12 mouse cellular contexts compared by ENCODE assay signal in the genomic region with DNA sequence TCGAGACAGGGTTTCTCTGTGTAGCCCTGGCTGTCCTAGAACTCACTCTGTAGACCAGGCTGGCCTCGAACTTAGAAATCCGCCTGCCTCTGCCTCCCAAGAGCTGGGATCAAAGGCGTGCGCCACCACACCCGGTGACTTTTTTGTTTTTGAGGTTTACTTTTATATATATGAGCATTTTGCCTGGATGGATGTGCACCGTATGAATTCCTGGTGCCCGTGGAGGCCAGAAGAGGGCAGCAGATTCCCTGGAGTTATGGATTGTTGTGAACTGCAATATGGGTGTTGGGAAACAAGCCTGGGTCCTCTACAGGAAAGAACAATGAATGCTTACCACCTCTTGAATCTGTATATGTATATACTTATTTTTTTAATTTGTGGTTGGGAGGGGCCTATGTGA. TPM values are rescaled to one million over a fixed set of nuclear protein-coding genes. Genes with fewer than 3 reads are reported as not detected.
A peak's percentile ranks its signal among the peaks of the same experiment; 100 is the strongest.
DNase-seq lines count a peak whose midpoint lies in the region; ATAC-seq and TF ChIP-seq lines count a peak whose summit lies in the region.
"Had no signal": no experiment of that assay in that cellular context is flagged by ENCODE, and none has a peak within 500 bp of the region (broad histone marks: within the 10 kb centered on the region; RNA-seq: fewer than 3 reads in every experiment).

No protein-coding gene starts in this region.

- DNase-seq in heart, adult 11 months: peak; percentile 89
- DNase-seq in liver, embryonic 14.5 days (ENCODE audit: low read depth in 3 of 3, low spot score in 3 of 3): no peak
- no peak for DNase-seq in liver, embryonic 11.5 days (ENCODE audit: low spot score)
- no peak for DNase-seq in brain, embryonic 14.5 days (ENCODE audit: low read depth)
- DNase-seq in stomach, postnatal 0 days (ENCODE audit: low spot score): no peak
- DNase-seq in spleen, postnatal 14 days (ENCODE audit: low spot score in 2 of 2): no peak
- no peak for DNase-seq in urinary bladder, adult 18-20 months (ENCODE audit: low spot score in 2 of 2)

- peaks cover under 1% of the 10 kb centered on the region; the same call in 1 of the 2 replicates for H3K36me3 ChIP-seq in heart, embryonic 12.5 days
- H3K36me3 ChIP-seq in liver, embryonic 14.5 days (replicated peaks; ENCODE audit: control insufficient read depth, insufficient read depth, low read depth): no peaks in the 10 kb centered on the region
- H3K36me3 ChIP-seq in liver, embryonic 11.5 days (ENCODE audit: control insufficient read depth, insufficient read depth, low read length): no peaks in the 10 kb centered on the region
- H3K36me3 ChIP-seq in stomach, postnatal 0 days (ENCODE audit: control insufficient read depth, insufficient read depth, low read length): no peaks in the 10 kb centered on the region
- H3K36me3 ChIP-seq: forebrain, embryonic 15.5 days; hindbrain, embryonic 13.5 days had no signal

- TF ChIP-seq POLR2A in brain, embryonic 14.5 days (IDR thresholded peaks at IDR 0.05; ENCODE audit: borderline replicate concordance, extremely low read depth, insufficient read depth, insufficient read length, poor library complexity, severe bottlenecking): no peak

- H3K4me1 ChIP-seq in heart, embryonic 12.5 days (replicated peaks): peaks cover 52% of the 10 kb centered on the region
- H3K4me1 ChIP-seq in liver, embryonic 14.5 days (replicated peaks; ENCODE audit: control insufficient read depth in 2 of 2, insufficient read depth in 2 of 2, low read length in 1 of 2): peaks cover 17 to 25% of the 10 kb centered on the region in 2 experiments
- peaks cover 18% of the 10 kb centered on the region for H3K4me1 ChIP-seq in liver, embryonic 11.5 days (replicated peaks; ENCODE audit: control insufficient read depth, insufficient read depth, low read length)
- H3K4me1 ChIP-seq in stomach, postnatal 0 days (replicated peaks; ENCODE audit: control insufficient read depth, insufficient read depth): 0 out of 2 replicates have a peak, but pooled peaks cover 2% of the 10 kb centered on the region

- no peaks in the 10 kb centered on the region for H3K9me3 ChIP-seq in heart, embryonic 12.5 days (replicated peaks)
- no peaks in the 10 kb centered on the region for H3K9me3 ChIP-seq in liver, embryonic 14.5 days (ENCODE audit: control insufficient read depth, low read length)
- no peaks in the 10 kb centered on the region for H3K9me3 ChIP-seq in liver, embryonic 11.5 days (ENCODE audit: control insufficient read depth, low read length)
- H3K9me3 ChIP-seq in stomach, postnatal 0 days (ENCODE audit: control insufficient read depth, low read length): no peaks in the 10 kb centered on the region
- H3K9me3 ChIP-seq: embryonic facial prominence, embryonic 13.5 days; forebrain, embryonic 15.5 days; hindbrain, embryonic 13.5 days had no signal

- no peak for TF ChIP-seq EP300 in liver, embryonic 14.5 days (IDR thresholded peaks at IDR 0.05; ENCODE audit: low read depth)
- TF ChIP-seq EP300 in stomach, postnatal 0 days (optimal IDR thresholded peaks at IDR 0.05): no peak

- no peak for ATAC-seq in heart, embryonic 12.5 days (ENCODE audit: insufficient number of reproducible peaks, low FRiP score)
- no peak for ATAC-seq in liver, embryonic 14.5 days (ENCODE audit: insufficient read depth)
- no peak for ATAC-seq in liver, embryonic 11.5 days (replicated peaks; ENCODE audit: low FRiP score)
- no peak for ATAC-seq in stomach, postnatal 0 days (ENCODE audit: low FRiP score, low TSS enrichment)
- ATAC-seq: forebrain, embryonic 15.5 days had no signal

- H3K27me3 ChIP-seq in heart, embryonic 12.5 days (replicated peaks): no peaks in the 10 kb centered on the region
- peaks cover 2% of the 10 kb centered on the region; the same call in 1 of the 2 replicates for H3K27me3 ChIP-seq in liver, embryonic 14.5 days (ENCODE audit: control insufficient read depth, insufficient read depth, low read length)
- no peaks in the 10 kb centered on the region for H3K27me3 ChIP-seq in liver, embryonic 11.5 days (replicated peaks; ENCODE audit: control insufficient read depth, insufficient read depth, low read length)
- no peaks in the 10 kb centered on the region for H3K27me3 ChIP-seq in stomach, postnatal 0 days (ENCODE audit: control insufficient read depth, insufficient read depth, low read length)
- H3K27me3 ChIP-seq: embryonic facial prominence, embryonic 13.5 days; forebrain, embryonic 15.5 days; hindbrain, embryonic 13.5 days had no signal

- H3K4me3 ChIP-seq in heart, embryonic 12.5 days: no peak overlapping the region
- H3K4me3 ChIP-seq in liver, embryonic 14.5 days (ENCODE audit: insufficient read depth in 1 of 2, low read depth in 2 of 2, low read length in 2 of 2): no peak overlapping the region
- H3K4me3 ChIP-seq in liver, embryonic 11.5 days (ENCODE audit: low read depth, low read length): no peak overlapping the region
- H3K4me3 ChIP-seq in stomach, postnatal 0 days (ENCODE audit: low read depth, low read length): no peak overlapping the region
- H3K4me3 ChIP-seq: embryonic facial prominence, embryonic 13.5 days; forebrain, embryonic 15.5 days; hindbrain, embryonic 13.5 days had no signal

- 63% methylated on average over 8 of the region's 8 CpGs for WGBS in heart, embryonic 12.5 days
- 57% methylated on average over 8 of the region's 8 CpGs for WGBS in liver, embryonic 14.5 days (ENCODE audit: insufficient replicate concordance)
- WGBS in liver, embryonic 11.5 days: 65% methylated on average over 8 of the region's 8 CpGs
- WGBS in stomach, postnatal 0 days: 76% methylated on average over 8 of the region's 8 CpGs

- no peak overlapping the region for H3K9ac ChIP-seq in heart, embryonic 12.5 days
- no peak overlapping the region for H3K9ac ChIP-seq in liver, embryonic 14.5 days (replicated peaks)
- H3K9ac ChIP-seq in liver, embryonic 11.5 days (ENCODE audit: low read depth, low read length): no peak overlapping the region
- H3K9ac ChIP-seq in stomach, postnatal 0 days (ENCODE audit: low read length): no peak overlapping the region
- H3K9ac ChIP-seq: embryonic facial prominence, embryonic 13.5 days; forebrain, embryonic 15.5 days; hindbrain, embryonic 13.5 days had no signal

- TF ChIP-seq CTCF in liver, embryonic 14.5 days (IDR thresholded peaks at IDR 0.05; ENCODE audit: low read depth): peak; percentile 50
- peak; percentile 34; the same call in 1 of the 2 replicates for TF ChIP-seq CTCF in brain, embryonic 14.5 days (IDR thresholded peaks at IDR 0.05; ENCODE audit: borderline replicate concordance, extremely low read depth, insufficient read depth, insufficient read length)
- TF ChIP-seq CTCF in stomach, postnatal 0 days (IDR thresholded peaks at IDR 0.05; ENCODE audit: low read depth): peak; percentile 67

- H3K4me2 ChIP-seq in heart, embryonic 12.5 days: no peak overlapping the region
- H3K4me2 ChIP-seq in liver, embryonic 14.5 days (ENCODE audit: low read depth): no peak overlapping the region
- no peak overlapping the region for H3K4me2 ChIP-seq in liver, embryonic 11.5 days
- H3K4me2 ChIP-seq in stomach, postnatal 0 days (replicated peaks; ENCODE audit: low read depth): no peak overlapping the region
- H3K4me2 ChIP-seq: embryonic facial prominence, embryonic 13.5 days; forebrain, embryonic 15.5 days; hindbrain, embryonic 13.5 days had no signal

- no peak overlapping the region for H3K27ac ChIP-seq in heart, embryonic 12.5 days (ENCODE audit: poor library complexity, severe bottlenecking)
- no peak overlapping the region for H3K27ac ChIP-seq in liver, embryonic 14.5 days
- no peak overlapping the region for H3K27ac ChIP-seq in liver, embryonic 11.5 days (ENCODE audit: low read depth, low read length)
- H3K27ac ChIP-seq in stomach, postnatal 0 days (replicated peaks): no peak overlapping the region
- H3K27ac ChIP-seq: embryonic facial prominence, embryonic 13.5 days; forebrain, embryonic 15.5 days; hindbrain, embryonic 13.5 days; macrophage had no signal

RNA-seq across cellular contexts. Expression of gene Nectin2, which starts 2.4 kb away (rescaled TPM):
- polyA plus RNA-seq in heart, embryonic 12.5 days (2016; fragmentation: Nextera tagmentation; extraction: Ambion mirVana): 99.1 and 101 TPM in 2 replicates
- polyA plus RNA-seq in liver, embryonic 14.5 days (2012; rRNA removed): 7.8 and 8.9 TPM in 2 replicates
- polyA plus RNA-seq in liver, embryonic 14.5 days (2014; fragmentation: Nextera tagmentation; extraction: Ambion mirVana): 10.2 and 10.3 TPM in 2 replicates
- polyA plus RNA-seq in liver, embryonic 11.5 days (2014; fragmentation: Nextera tagmentation; extraction: Ambion mirVana): 55.9 and 58.4 TPM in 2 replicates
- polyA plus RNA-seq in brain, embryonic 14.5 days (2012; rRNA removed): 39.7 and 45.2 TPM in 2 replicates
- polyA plus RNA-seq in stomach, postnatal 0 days (2015; fragmentation: Nextera tagmentation; extraction: Ambion mirVana): 82.2 and 83.8 TPM in 2 replicates

RNA-seq across cellular contexts. Expression of gene Bcam, which starts 18.2 kb away (rescaled TPM):
- 232 and 245 TPM in 2 replicates for polyA plus RNA-seq in heart, embryonic 12.5 days (2016; fragmentation: Nextera tagmentation; extraction: Ambion mirVana)
- polyA plus RNA-seq in liver, embryonic 14.5 days (2012; rRNA removed): 6.3 and 7.6 TPM in 2 replicates
- 4.9 and 6.6 TPM in 2 replicates for polyA plus RNA-seq in liver, embryonic 14.5 days (2014; fragmentation: Nextera tagmentation; extraction: Ambion mirVana)
- 17.5 and 21.8 TPM in 2 replicates for polyA plus RNA-seq in liver, embryonic 11.5 days (2014; fragmentation: Nextera tagmentation; extraction: Ambion mirVana)
- 13.8 and 19.5 TPM in 2 replicates for polyA plus RNA-seq in brain, embryonic 14.5 days (2012; rRNA removed)
- polyA plus RNA-seq in stomach, postnatal 0 days (2015; fragmentation: Nextera tagmentation; extraction: Ambion mirVana): 87.5 and 103 TPM in 2 replicates

RNA-seq across cellular contexts. Expression of gene Tomm40, which starts 37.4 kb away (rescaled TPM):
- polyA plus RNA-seq in heart, embryonic 12.5 days (2016; fragmentation: Nextera tagmentation; extraction: Ambion mirVana): 160 and 166 TPM in 2 replicates
- 53.7 and 57.3 TPM in 2 replicates for polyA plus RNA-seq in liver, embryonic 14.5 days (2012; rRNA removed)
- 58.2 and 75.8 TPM in 2 replicates for polyA plus RNA-seq in liver, embryonic 14.5 days (2014; fragmentation: Nextera tagmentation; extraction: Ambion mirVana)
- 259 and 264 TPM in 2 replicates for polyA plus RNA-seq in liver, embryonic 11.5 days (2014; fragmentation: Nextera tagmentation; extraction: Ambion mirVana)
- polyA plus RNA-seq in brain, embryonic 14.5 days (2012; rRNA removed): 111 and 131 TPM in 2 replicates
- 98.0 and 105 TPM in 2 replicates for polyA plus RNA-seq in stomach, postnatal 0 days (2015; fragmentation: Nextera tagmentation; extraction: Ambion mirVana)

RNA-seq across cellular contexts. Expression of gene Cblc, which starts 44.0 kb away (rescaled TPM):
- polyA plus RNA-seq in heart, embryonic 12.5 days (2016; fragmentation: Nextera tagmentation; extraction: Ambion mirVana): 0.27 TPM in 1 of 2 replicates, not detected in the other
- 0.95 and 1.2 TPM in 2 replicates for polyA plus RNA-seq in liver, embryonic 14.5 days (2012; rRNA removed)
- polyA plus RNA-seq in liver, embryonic 14.5 days (2014; fragmentation: Nextera tagmentation; extraction: Ambion mirVana): 1.1 and 1.3 TPM in 2 replicates
- polyA plus RNA-seq in liver, embryonic 11.5 days (2014; fragmentation: Nextera tagmentation; extraction: Ambion mirVana): 1.4 TPM in 2 replicates
- 0.33 and 0.58 TPM in 2 replicates for polyA plus RNA-seq in brain, embryonic 14.5 days (2012; rRNA removed)
- 44.4 and 48.5 TPM in 2 replicates for polyA plus RNA-seq in stomach, postnatal 0 days (2015; fragmentation: Nextera tagmentation; extraction: Ambion mirVana)
- polyA plus RNA-seq: forebrain, embryonic 15.5 days; hindbrain, embryonic 13.5 days; macrophage had no signal

RNA-seq across cellular contexts. Expression of gene Apoe, which starts 53.7 kb away (rescaled TPM):
- polyA plus RNA-seq in heart, embryonic 12.5 days (2016; fragmentation: Nextera tagmentation; extraction: Ambion mirVana): 399 and 400 TPM in 2 replicates
- 1,802 and 2,400 TPM in 2 replicates for polyA plus RNA-seq in liver, embryonic 14.5 days (2012; rRNA removed)
- polyA plus RNA-seq in liver, embryonic 14.5 days (2014; fragmentation: Nextera tagmentation; extraction: Ambion mirVana): 1,630 and 1,854 TPM in 2 replicates
- 1,439 and 1,470 TPM in 2 replicates for polyA plus RNA-seq in liver, embryonic 11.5 days (2014; fragmentation: Nextera tagmentation; extraction: Ambion mirVana)
- 235 and 295 TPM in 2 replicates for polyA plus RNA-seq in brain, embryonic 14.5 days (2012; rRNA removed)
- 383 and 436 TPM in 2 replicates for polyA plus RNA-seq in stomach, postnatal 0 days (2015; fragmentation: Nextera tagmentation; extraction: Ambion mirVana)
